Mouse (Mus musculus) lung, postnatal 4 days (tissue): ENCODE measurements around the gene Barhl2.
A peak's percentile ranks its signal among the peaks of the same experiment; 100 is the strongest.

Experiments used
- DNase-seq, 2 experiments: peaks; one replicate each; pipeline ENCODE4 v3.0.0; 2021

The Barhl2 gene

GRCm38 (mm10) chr5:106454411-106455105 is 3.4 kb downstream of the Barhl2 start:
- no peak for DNase-seq

GRCm38 (mm10) chr5:106453886-106454321 is 4.1 kb downstream of the Barhl2 start:
- no peak for DNase-seq

GRCm38 (mm10) chr5:106453181-106453885 is 4.6 kb downstream of the Barhl2 start:
- peak in 1 of 2 experiments; percentile 22 for DNase-seq

GRCm38 (mm10) chr5:106452686-106453085 is 5.3 kb downstream of the Barhl2 start:
- DNase-seq, result no peak

GRCm38 (mm10) chr5:106451681-106452440 is 6.1 kb downstream of the Barhl2 start:
- DNase-seq, result peak in 1 of 2 experiments; percentile 35

- no peak for DNase-seq
These were observed 7.4 kb downstream of the Barhl2 start for GRCm38 (mm10) chr5:106450426-106451160.

- DNase-seq, result no peak
These were observed 8.1 kb downstream of the Barhl2 start for GRCm38 (mm10) chr5:106449720-106450425.

GRCm38 (mm10) chr5:106448798-106449125 is 9.2 kb downstream of the Barhl2 start:
- DNase-seq, result no peak

GRCm38 (mm10) chr5:106447951-106448797 is 9.8 kb downstream of the Barhl2 start:
- DNase-seq, result no peak

GRCm38 (mm10) chr5:106447091-106447820 is 10.7 kb downstream of the Barhl2 start:
- DNase-seq, result no peak

GRCm38 (mm10) chr5:106446593-106446992 is 11.4 kb downstream of the Barhl2 start:
- no peak for DNase-seq

- no peak for DNase-seq
These were observed 12.3 kb downstream of the Barhl2 start for GRCm38 (mm10) chr5:106445681-106446080.

- no peak for DNase-seq
These were observed 19.1 kb downstream of the Barhl2 start for GRCm38 (mm10) chr5:106438916-106439315.

GRCm38 (mm10) chr5:106426069-106426468 is 31.9 kb downstream of the Barhl2 start:
- DNase-seq, result no peak

GRCm38 (mm10) chr5:106420871-106421270 is 37.1 kb downstream of the Barhl2 start:
- no peak for DNase-seq

GRCm38 (mm10) chr5:106420370-106420769 is 37.6 kb downstream of the Barhl2 start:
- no peak for DNase-seq

GRCm38 (mm10) chr5:106417210-106417609 is 40.8 kb downstream of the Barhl2 start:
- peak in 1 of 2 experiments; percentile 6 for DNase-seq

- no peak for DNase-seq
These were observed 41.4 kb downstream of the Barhl2 start for GRCm38 (mm10) chr5:106416550-106416949.

- DNase-seq, result no peak
These were observed 42.2 kb downstream of the Barhl2 start for GRCm38 (mm10) chr5:106415734-106416133.

- no peak for DNase-seq
These were observed 55.2 kb downstream of the Barhl2 start for GRCm38 (mm10) chr5:106402761-106403160.
